Mouse (Mus musculus): Measurements from ENCODE around the gene Actrt2.

Gene Actrt2

DNA sequence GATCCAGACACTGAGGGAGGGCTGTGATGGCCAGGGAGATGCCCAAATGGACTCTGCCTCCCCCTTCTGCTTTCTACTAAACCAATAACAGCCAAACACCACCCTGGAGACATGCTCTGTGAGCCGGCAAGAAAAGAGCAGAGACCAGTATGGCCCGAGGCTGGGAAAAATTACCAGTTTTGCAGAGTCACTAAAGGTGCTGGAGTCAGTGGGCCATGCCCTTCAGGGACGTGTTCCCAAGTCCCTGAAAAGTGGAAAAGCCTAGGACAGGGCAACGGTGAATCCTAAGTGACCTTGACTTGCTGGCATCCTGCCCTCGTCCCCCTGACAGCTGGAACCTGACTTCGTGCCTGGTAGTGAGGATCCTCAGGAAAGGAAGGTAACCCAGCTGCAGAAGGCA, 25.2 kb downstream of the Actrt2 start:
- POLR2A ChIA-PET = interaction anchor here in 3 of 4 experiments (0.6 to 7.2 kb wide), 7 partner anchors 10 to 146 kb away, joined by 3 to 39 read pairs (median 5); no protein-coding TSS in a partner anchor
- CTCF ChIA-PET = interaction anchor here in 2 of 4 experiments (0.6 to 1.2 kb wide), 2 partner anchors 32 to 214 kb away, joined by 4 to 5 read pairs; no protein-coding TSS in a partner anchor

DNA sequence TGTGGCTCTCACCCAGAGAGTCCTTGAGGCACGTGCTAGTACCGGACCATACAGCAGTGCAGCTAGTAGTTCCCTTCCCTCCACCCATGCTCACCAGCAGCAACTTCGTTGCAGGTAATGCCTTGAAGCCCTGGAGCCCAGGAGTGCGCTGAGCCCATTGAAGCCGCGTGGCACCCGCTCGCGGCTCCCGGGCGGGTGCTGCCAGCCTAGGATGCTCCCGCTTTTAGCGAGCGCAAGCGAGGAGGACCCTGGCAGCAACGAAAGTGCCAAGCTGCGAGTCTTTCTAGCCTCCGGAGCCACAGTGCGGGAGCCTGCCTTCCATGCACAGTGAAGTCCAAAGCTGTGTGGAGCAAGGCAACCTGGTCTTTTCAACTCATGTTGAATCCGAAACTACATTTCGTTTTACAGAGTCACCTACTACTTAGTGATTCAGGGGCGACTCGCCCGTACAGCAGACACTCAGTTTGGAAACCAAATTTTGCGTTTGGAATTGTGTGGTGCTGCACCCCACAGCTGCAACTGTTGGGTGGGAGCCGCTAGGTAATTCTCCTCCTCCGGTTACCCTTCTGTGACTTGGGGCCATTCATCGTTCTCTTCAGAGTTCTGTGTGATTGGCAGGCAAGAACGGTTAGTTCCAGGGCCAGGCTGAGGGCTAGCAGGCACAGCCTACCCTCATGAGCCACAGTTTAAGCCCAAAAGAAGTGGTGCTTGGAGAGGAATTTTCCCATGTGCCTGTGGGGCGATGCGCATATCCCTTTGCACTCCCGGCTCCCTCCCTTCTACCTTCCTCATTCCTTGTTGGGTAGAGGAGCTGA, 26.2 kb downstream of the Actrt2 start:
- CTCF ChIA-PET = interaction anchor here in 1 of 4 experiments (0.7 kb wide), 1 partner anchor 33 kb away, joined by 4 read pairs; no protein-coding TSS in a partner anchor
- POLR2A ChIA-PET = interaction anchor here (0.6 to 7.2 kb wide), 9 partner anchors 11 to 145 kb away, joined by 3 to 39 read pairs (median 4); no protein-coding TSS in a partner anchor

- ChIA-PET POLR2A (interaction anchor here in 2 of 4 experiments (0.8 to 7.2 kb wide), 7 partner anchors 14 to 144 kb away, joined by 3 to 39 read pairs (median 5); no protein-coding TSS in a partner anchor), CTCF (no interaction called here)
Observed at GRCm38 (mm10) chr4:154640443-154641295, 27.0 kb downstream of the Actrt2 start.

GRCm38 (mm10) chr4:154639591-154640442, 27.9 kb downstream of the Actrt2 start:
- ChIA-PET CTCF (interaction anchor here in 1 of 4 experiments (0.7 to 1.3 kb wide), 2 partner anchors 35 to 311 kb away, joined by 3 to 5 read pairs; no protein-coding TSS in a partner anchor), POLR2A (interaction anchor here in 3 of 4 experiments (0.7 to 4.4 kb wide), 10 partner anchors 12 to 292 kb away, joined by 3 to 39 read pairs (median 4); no protein-coding TSS in a partner anchor)

- CTCF ChIA-PET = interaction anchor here in 3 of 4 experiments (0.7 to 1.5 kb wide), 5 partner anchors 35 to 310 kb away, joined by 4 to 10 read pairs (median 5); no protein-coding TSS in a partner anchor
- POLR2A ChIA-PET = interaction anchor here in 3 of 4 experiments (0.7 to 4.4 kb wide), 12 partner anchors 13 to 310 kb away, joined by 3 to 39 read pairs (median 3); no protein-coding TSS in a partner anchor
Observed at GRCm38 (mm10) chr4:154639126-154639525, 28.5 kb downstream of the Actrt2 start.

- CTCF ChIA-PET = interaction anchor here in 3 of 4 experiments (0.7 to 1.5 kb wide), 5 partner anchors 36 to 310 kb away, joined by 4 to 10 read pairs (median 5); no protein-coding TSS in a partner anchor
- POLR2A ChIA-PET = interaction anchor here (0.6 to 4.4 kb wide), 18 partner anchors 10 to 932 kb away, joined by 3 to 39 read pairs (median 3); partner anchors contain the start of gene Actrt2 (in 1 of the 4)
Observed at GRCm38 (mm10) chr4:154638320-154638886, 29.3 kb downstream of the Actrt2 start.

- CTCF ChIA-PET = interaction anchor here in 3 of 4 experiments (0.6 to 1.5 kb wide), 7 partner anchors 37 to 556 kb away, joined by 3 to 8 read pairs (median 4); no protein-coding TSS in a partner anchor
Observed at GRCm38 (mm10) chr4:154637468-154638319, 30.0 kb downstream of the Actrt2 start.

DNA sequence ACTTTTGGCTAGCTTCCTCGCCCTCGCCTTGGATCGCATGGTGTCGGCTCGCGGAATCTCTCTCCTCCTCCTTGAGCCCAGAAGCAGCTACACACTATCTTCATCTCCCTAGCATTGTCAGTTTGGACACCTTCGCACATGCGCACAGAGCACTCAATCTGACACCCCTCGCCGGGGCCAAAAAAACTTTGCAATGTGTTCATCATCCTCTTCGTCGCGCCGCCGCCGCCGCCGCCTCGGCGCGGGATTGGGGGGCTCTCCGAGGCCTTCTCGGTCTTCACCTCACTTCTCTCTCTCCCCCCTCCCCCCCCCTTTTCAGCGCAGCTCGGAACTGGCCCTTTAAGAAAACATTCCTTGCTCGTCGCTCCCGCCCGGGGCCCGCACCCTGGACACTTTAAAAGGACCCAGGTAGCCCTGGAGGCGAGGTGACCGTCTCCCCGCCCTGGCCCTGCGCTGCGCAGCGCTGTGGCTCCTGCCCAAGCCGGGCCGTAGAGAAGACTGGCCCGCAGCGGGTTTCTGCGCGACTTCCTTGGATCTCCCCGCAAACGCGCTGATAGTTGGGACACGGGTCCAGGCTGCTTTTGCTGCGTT, 30.9 kb downstream of the Actrt2 start, which contains the start of gene Prdm16:
Gene Prdm16, minus strand, starts transcription at position 153 of the 591 bp plus-strand sequence.
- CTCF ChIA-PET = interaction anchor here in 3 of 4 experiments (0.5 to 1.3 kb wide), 5 partner anchors 21 to 142 kb away, joined by 3 to 7 read pairs (median 3); no protein-coding TSS in a partner anchor

More at GRCm38 (mm10) chr4:154637468-154638319, 30.0 kb downstream of the Actrt2 start:
- POLR2A ChIA-PET = interaction anchor here (0.8 to 4.4 kb wide), 14 partner anchors 11 to 406 kb away, joined by 3 to 39 read pairs (median 4); partner anchors contain the start of gene Actrt2 (in 1 of the 4)

DNA sequence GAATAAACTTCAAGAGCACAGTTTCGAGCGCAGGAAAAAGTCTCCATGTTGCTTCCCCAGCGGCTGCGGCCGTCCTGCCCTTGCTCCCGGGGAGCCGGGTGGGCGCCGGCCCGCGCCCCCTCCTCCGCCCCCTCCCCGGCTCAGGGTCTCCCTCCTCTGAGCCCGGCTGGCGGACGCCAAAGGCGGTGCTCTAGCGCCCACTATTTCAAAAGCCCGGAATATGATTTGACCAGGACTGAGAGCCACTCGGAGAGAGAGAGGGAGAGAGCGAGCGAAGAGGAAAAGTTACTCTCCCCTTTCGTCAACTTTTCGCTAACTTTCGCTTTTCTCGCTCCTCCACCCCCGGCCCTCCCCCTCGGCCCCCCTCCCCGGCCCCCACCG, 31.6 kb downstream of the Actrt2 start:
- POLR2A ChIA-PET = interaction anchor here in 2 of 4 experiments (0.8 to 4.4 kb wide), 4 partner anchors 18 to 278 kb away, joined by 3 to 39 read pairs (median 4); no protein-coding TSS in a partner anchor
- CTCF ChIA-PET = interaction anchor here in 2 of 4 experiments (0.5 to 1.0 kb wide), 2 partner anchors 22 to 38 kb away, joined by 3 read pairs; no protein-coding TSS in a partner anchor

More for the DNA sequence above, 30.9 kb downstream of the Actrt2 start, which contains the start of gene Prdm16:
- POLR2A ChIA-PET = interaction anchor here in 3 of 4 experiments (0.8 to 4.4 kb wide), 6 partner anchors 15 to 190 kb away, joined by 3 to 39 read pairs (median 6); no protein-coding TSS in a partner anchor

DNA sequence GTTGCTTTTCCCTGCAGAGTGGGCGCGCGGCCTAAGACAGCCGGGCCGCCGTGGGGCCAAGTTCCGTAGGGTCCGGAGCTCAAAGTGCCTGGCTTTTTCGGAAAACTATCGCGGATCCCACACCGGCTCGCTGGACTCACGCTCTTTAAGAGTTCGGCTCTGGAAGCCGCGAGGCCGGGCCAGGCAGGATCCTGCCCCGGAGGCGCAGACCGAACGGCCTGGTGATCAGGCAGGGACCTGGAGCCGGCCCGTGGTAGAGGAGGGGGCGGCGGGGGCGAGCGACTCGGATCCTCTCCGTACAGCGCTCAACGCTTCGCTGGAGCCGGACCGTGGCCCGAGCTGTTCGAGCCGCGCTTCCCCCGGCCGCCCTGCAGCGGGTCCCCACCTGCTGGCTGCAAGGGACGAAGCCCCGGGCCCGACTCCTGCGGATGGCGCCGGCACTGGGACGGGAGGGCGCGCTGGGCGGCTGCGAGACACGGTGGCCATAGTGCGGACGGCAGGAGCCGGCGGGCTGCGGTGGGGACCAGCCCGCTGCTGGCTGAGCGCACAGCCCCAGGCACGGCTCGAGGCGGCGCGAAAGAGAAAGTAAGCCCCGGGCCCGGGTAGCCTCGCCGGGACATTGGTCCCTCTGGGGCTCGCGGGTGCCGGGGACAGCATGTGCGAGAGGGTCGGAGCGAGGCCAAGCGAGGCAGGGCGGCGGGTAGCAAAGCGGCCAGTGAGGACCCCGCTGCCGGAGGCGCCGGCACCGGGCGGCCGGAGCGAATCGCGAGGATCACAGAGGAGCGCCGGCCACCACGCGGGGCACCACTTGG, 32.2 kb downstream of the Actrt2 start:
- POLR2A ChIA-PET = interaction anchor here in 2 of 4 experiments (0.7 to 2.5 kb wide), 9 partner anchors 10 to 345 kb away, joined by 3 to 6 read pairs (median 3); no protein-coding TSS in a partner anchor

GRCm38 (mm10) chr4:154634470-154635240, 33.0 kb downstream of the Actrt2 start:
- POLR2A ChIA-PET = interaction anchor here in 2 of 4 experiments (0.7 to 2.5 kb wide), 10 partner anchors 9 to 344 kb away, joined by 3 to 6 read pairs (median 3); no protein-coding TSS in a partner anchor
- CTCF ChIA-PET = interaction anchor here in 3 of 4 experiments (0.7 to 1.6 kb wide), 4 partner anchors 39 to 306 kb away, joined by 3 to 6 read pairs (median 4); no protein-coding TSS in a partner anchor

More for the DNA sequence above, 32.2 kb downstream of the Actrt2 start:
- CTCF ChIA-PET = interaction anchor here in 3 of 4 experiments (0.7 to 1.0 kb wide), 3 partner anchors 219 to 307 kb away, joined by 3 to 6 read pairs (median 3); no protein-coding TSS in a partner anchor

DNA sequence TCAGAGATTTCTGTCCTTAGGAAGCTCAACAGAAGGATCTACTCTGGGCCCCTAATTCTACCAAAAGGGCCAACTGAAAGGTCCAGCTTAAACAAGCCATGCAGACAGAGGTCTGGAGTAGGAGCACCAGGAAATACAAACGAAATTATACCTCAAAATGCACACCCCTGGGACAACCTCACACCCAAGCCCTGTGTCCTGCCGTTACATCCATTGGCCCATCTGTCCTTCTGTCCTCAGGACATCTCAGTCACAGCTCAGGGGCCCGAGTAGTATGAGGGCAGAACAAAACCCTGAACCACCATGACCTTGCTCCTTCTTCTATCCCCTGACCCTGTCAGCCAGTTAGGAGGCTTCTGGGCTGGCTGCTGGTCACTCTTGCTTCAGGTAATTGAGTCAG, 33.7 kb downstream of the Actrt2 start:
- ChIA-PET CTCF (interaction anchor here in 1 of 4 experiments (1.6 kb wide), 1 partner anchor 40 kb away, joined by 4 read pairs; no protein-coding TSS in a partner anchor), POLR2A (interaction anchor here in 2 of 4 experiments (0.9 to 2.5 kb wide), 3 partner anchors 19 to 24 kb away, joined by 3 to 6 read pairs (median 4); no protein-coding TSS in a partner anchor)

All from embryonic stem cell, embryonic (primary cell).